Mouse (Mus musculus): ENCODE data around the gene Pcyt1b.

- TF ChIP-seq CTCF (IDR thresholded peaks at IDR 0.05; ENCODE audit: low read depth, low read length) (no peak), GATA1 (IDR thresholded peaks at IDR 0.05; ENCODE audit: borderline replicate concordance, low read length) (no peak), GATA2 (IDR thresholded peaks at IDR 0.05; ENCODE audit: borderline replicate concordance, low read depth, low read length) (no peak), POLR2AphosphoS5 (IDR thresholded peaks at IDR 0.05; ENCODE audit: insufficient replicate concordance, low read depth, low read length) (no peak), TAL1 (conservative IDR thresholded peaks at IDR 0.05; ENCODE audit: low read depth, low read length) (no peak)
Observed at GRCm38 (mm10) chrX:93730854-93731253, 76.2 kb downstream of the Pcyt1b start.

Data from G1E (cell line).